In genomic region chr14:33467766-33468165, GRCm38 (mm10) we compare ENCODE assay signal across 25 mouse cellular contexts. TPM values are rescaled to one million over a fixed set of nuclear protein-coding genes. Genes with fewer than 3 reads are reported as not detected.
A peak's percentile ranks its signal among the peaks of the same experiment; 100 is the strongest.
DNase-seq lines count a peak whose midpoint lies in the region; ATAC-seq and TF ChIP-seq lines count a peak whose summit lies in the region.
"Had no signal": no experiment of that assay in that cellular context is flagged by ENCODE, and none has a peak within 500 bp of the region (broad histone marks: within the 10 kb centered on the region; RNA-seq: fewer than 3 reads in every experiment).

No protein-coding gene starts in this region.

- no peaks in the 10 kb centered on the region for H3K27me3 ChIP-seq in intestine, embryonic 14.5 days (replicated peaks; ENCODE audit: control insufficient read depth, insufficient read depth, low read length)
- no peaks in the 10 kb centered on the region for H3K27me3 ChIP-seq in intestine, embryonic 15.5 days (replicated peaks)
- no peaks in the 10 kb centered on the region for H3K27me3 ChIP-seq in limb, embryonic 10.5 days (ENCODE audit: low read depth, poor library complexity, severe bottlenecking)
- no peaks in the 10 kb centered on the region for H3K27me3 ChIP-seq in liver, postnatal 0 days (ENCODE audit: insufficient read depth, low read length)
- H3K27me3 ChIP-seq: forebrain, embryonic 13.5 days; heart, embryonic 15.5 days; kidney, embryonic 15.5 days; neural tube, embryonic 12.5 days had no signal

- ATAC-seq in intestine, embryonic 14.5 days (replicated peaks; ENCODE audit: low FRiP score, low TSS enrichment, low read depth): no peak
- ATAC-seq in intestine, embryonic 15.5 days: no peak
- no peak for ATAC-seq in liver, postnatal 0 days
- ATAC-seq: forebrain, embryonic 13.5 days; intestine, embryonic 16.5 days had no signal

- DNase-seq in intestine, embryonic 14.5 days (ENCODE audit: low spot score): peak; percentile 40
- peak; percentile 39 for DNase-seq in embryo, embryonic 9.5 days (ENCODE audit: extremely low spot score)
- peak; percentile 66 for DNase-seq in limb, embryonic 10.5 days (ENCODE audit: low spot score)
- no peak for DNase-seq in urinary bladder, postnatal 10 days (ENCODE audit: low spot score)
- no peak for DNase-seq in gastrocnemius, adult 2 months
- no peak for DNase-seq in liver, postnatal 0 days
- DNase-seq: adrenal gland, adult 8-10 months; B cell, adult 2 months; cerebellum, adult 8-10 months; gastrocnemius, postnatal 25 days; liver; lung, embryonic 14.5 days; lung, postnatal 4 days; right cerebral cortex, adult 18-20 months; thymus, postnatal 25 days had no signal

- no peak overlapping the region for H3K4me2 ChIP-seq in intestine, embryonic 14.5 days (ENCODE audit: low read length)
- H3K4me2 ChIP-seq in intestine, embryonic 15.5 days (replicated peaks): no peak overlapping the region
- H3K4me2 ChIP-seq in liver, postnatal 0 days (ENCODE audit: low read depth, low read length): no peak overlapping the region
- H3K4me2 ChIP-seq: forebrain, embryonic 13.5 days; heart, embryonic 15.5 days; kidney, embryonic 15.5 days; lung, embryonic 14.5 days; neural tube, embryonic 12.5 days had no signal

- no peak overlapping the region for H3K27ac ChIP-seq in intestine, embryonic 14.5 days (ENCODE audit: low read depth)
- H3K27ac ChIP-seq in intestine, embryonic 15.5 days: no peak overlapping the region
- H3K27ac ChIP-seq in limb, embryonic 10.5 days: peak overlapping the region; percentile 43
- no peak overlapping the region for H3K27ac ChIP-seq in gastrocnemius, adult 2 months
- no peak overlapping the region for H3K27ac ChIP-seq in liver, postnatal 0 days (ENCODE audit: low read depth)
- H3K27ac ChIP-seq: forebrain, embryonic 13.5 days; heart, embryonic 15.5 days; kidney, embryonic 15.5 days; midbrain, embryonic 10.5 days; neural tube, embryonic 12.5 days had no signal

- no peaks in the 10 kb centered on the region for H3K36me3 ChIP-seq in intestine, embryonic 14.5 days (ENCODE audit: control insufficient read depth, insufficient read depth, low read length)
- H3K36me3 ChIP-seq in intestine, embryonic 15.5 days: no peaks in the 10 kb centered on the region
- no peaks in the 10 kb centered on the region for H3K36me3 ChIP-seq in limb, embryonic 10.5 days
- no peaks in the 10 kb centered on the region for H3K36me3 ChIP-seq in liver, postnatal 0 days (replicated peaks; ENCODE audit: insufficient read depth, low read length)
- H3K36me3 ChIP-seq: heart, embryonic 15.5 days; kidney, embryonic 15.5 days; midbrain, embryonic 10.5 days; neural tube, embryonic 12.5 days had no signal

- intact Hi-C loops in gastrocnemius, adult 2 months (cut with DNase I): no loop called here

- no peak for TF ChIP-seq EP300 in liver, postnatal 0 days (IDR thresholded peaks at IDR 0.05; ENCODE audit: low read depth)

- TF ChIP-seq CTCF in gastrocnemius, adult 2 months (IDR thresholded peaks at IDR 0.05): no peak
- TF ChIP-seq CTCF in liver, postnatal 0 days (IDR thresholded peaks at IDR 0.05; ENCODE audit: low read depth): no peak

- no peak overlapping the region for H3K9ac ChIP-seq in intestine, embryonic 14.5 days (ENCODE audit: low read length)
- no peak overlapping the region for H3K9ac ChIP-seq in intestine, embryonic 15.5 days
- no peak overlapping the region for H3K9ac ChIP-seq in liver, postnatal 0 days (replicated peaks)
- H3K9ac ChIP-seq: forebrain, embryonic 13.5 days; heart, embryonic 15.5 days; kidney, embryonic 15.5 days; lung, embryonic 14.5 days; neural tube, embryonic 12.5 days had no signal

- H3K4me3 ChIP-seq in intestine, embryonic 14.5 days (ENCODE audit: low read depth, low read length): no peak overlapping the region
- no peak overlapping the region for H3K4me3 ChIP-seq in intestine, embryonic 15.5 days (replicated peaks)
- H3K4me3 ChIP-seq in limb, embryonic 10.5 days: no peak overlapping the region
- no peak overlapping the region for H3K4me3 ChIP-seq in gastrocnemius, adult 2 months
- no peak overlapping the region for H3K4me3 ChIP-seq in liver, postnatal 0 days (ENCODE audit: low read depth, low read length)
- H3K4me3 ChIP-seq: erythroblast, embryonic 14.5 days; forebrain, embryonic 13.5 days; heart, embryonic 15.5 days; kidney, embryonic 15.5 days; midbrain, embryonic 10.5 days; neural tube, embryonic 12.5 days had no signal

- H3K4me1 ChIP-seq in intestine, embryonic 14.5 days (replicated peaks; ENCODE audit: control insufficient read depth, insufficient read depth, low read length): no peaks in the 10 kb centered on the region
- no peaks in the 10 kb centered on the region for H3K4me1 ChIP-seq in intestine, embryonic 15.5 days (replicated peaks)
- peaks cover 30% of the 10 kb centered on the region for H3K4me1 ChIP-seq in limb, embryonic 10.5 days
- H3K4me1 ChIP-seq in liver, postnatal 0 days (ENCODE audit: insufficient read depth): no peaks in the 10 kb centered on the region
- H3K4me1 ChIP-seq: forebrain, embryonic 13.5 days; heart, embryonic 15.5 days; kidney, embryonic 15.5 days; neural tube, embryonic 12.5 days had no signal

- WGBS in intestine, embryonic 14.5 days: 65% methylated on average over 6 of the region's 6 CpGs
- 58% methylated on average over 6 of the region's 6 CpGs for WGBS in intestine, embryonic 15.5 days
- WGBS in limb, embryonic 10.5 days: 43% methylated on average over 6 of the region's 6 CpGs
- 71% methylated on average over 6 of the region's 6 CpGs for WGBS in liver, postnatal 0 days (ENCODE audit: insufficient replicate concordance)

- no peaks in the 10 kb centered on the region for H3K9me3 ChIP-seq in intestine, embryonic 14.5 days (ENCODE audit: control insufficient read depth, low read length)
- H3K9me3 ChIP-seq in intestine, embryonic 15.5 days: no peaks in the 10 kb centered on the region
- H3K9me3 ChIP-seq in limb, embryonic 10.5 days (replicated peaks): no peaks in the 10 kb centered on the region
- no peaks in the 10 kb centered on the region for H3K9me3 ChIP-seq in liver, postnatal 0 days (ENCODE audit: low read length)
- H3K9me3 ChIP-seq: forebrain, embryonic 13.5 days; heart, embryonic 15.5 days; kidney, embryonic 15.5 days; midbrain, embryonic 10.5 days; neural tube, embryonic 12.5 days had no signal

RNA-seq across cellular contexts. Expression of gene Frmpd2, which starts 3.7 kb away (rescaled TPM):
- polyA plus RNA-seq in intestine, embryonic 14.5 days (2014; fragmentation: Nextera tagmentation; extraction: Ambion mirVana): 0.03 TPM in 1 of 2 replicates, not detected in the other
- not detected in 2 replicates for polyA plus RNA-seq in intestine, embryonic 15.5 days (2015; fragmentation: Nextera tagmentation; extraction: Ambion mirVana)
- polyA plus RNA-seq in limb, embryonic 10.5 days (2016; fragmentation: Nextera tagmentation; extraction: Ambion mirVana): 0.05 TPM in 1 of 2 replicates, not detected in the other
- not detected for total RNA-seq in gastrocnemius, adult 2 months (2021)
- not detected in 2 replicates for polyA plus RNA-seq in liver, postnatal 0 days (2015; fragmentation: Nextera tagmentation; extraction: Ambion mirVana)
- total RNA-seq: gastrocnemius, postnatal 25 days; hematopoietic stem cell, adult 5-6 weeks had no signal
- polyA plus RNA-seq: erythroblast, embryonic 14.5 days; forebrain, embryonic 13.5 days; intestine, embryonic 16.5 days; large intestine, adult 2 months; lung, embryonic 14.5 days; midbrain, embryonic 10.5 days; neural tube, embryonic 12.5 days had no signal

RNA-seq across cellular contexts. Expression of gene Mapk8, which starts 20.8 kb away (rescaled TPM):
- polyA plus RNA-seq in intestine, embryonic 14.5 days (2014; fragmentation: Nextera tagmentation; extraction: Ambion mirVana): 16.2 and 21.2 TPM in 2 replicates
- polyA plus RNA-seq in intestine, embryonic 15.5 days (2015; fragmentation: Nextera tagmentation; extraction: Ambion mirVana): 12.2 and 16.0 TPM in 2 replicates
- polyA plus RNA-seq in limb, embryonic 10.5 days (2016; fragmentation: Nextera tagmentation; extraction: Ambion mirVana): 21.7 and 24.6 TPM in 2 replicates
- 10 to 100 TPM; 28.8 to 39.0 TPM for total RNA-seq in gastrocnemius, adult 2 months (2021)
- polyA plus RNA-seq in liver, postnatal 0 days (2015; fragmentation: Nextera tagmentation; extraction: Ambion mirVana): 3.1 and 3.8 TPM in 2 replicates

Comparison
In these comparisons a context has a peak if more than half of its experiments do, and no peak if none do; other contexts are left out.
1. DNase-seq: peak in intestine, embryonic 14.5 days (single experiment), embryo, embryonic 9.5 days (single experiment) and limb, embryonic 10.5 days (single experiment); none in urinary bladder, postnatal 10 days (single experiment), gastrocnemius, adult 2 months (single experiment) and liver, postnatal 0 days (single experiment).